Mouse (Mus musculus): ENCODE data around the gene Tpgs1. TPM values are rescaled to one million over a fixed set of nuclear protein-coding genes. Genes with fewer than 3 reads are reported as not detected.

Tpgs1 gene
- polyA plus RNA-seq, 1 experiment = 11.3 TPM

DNA sequence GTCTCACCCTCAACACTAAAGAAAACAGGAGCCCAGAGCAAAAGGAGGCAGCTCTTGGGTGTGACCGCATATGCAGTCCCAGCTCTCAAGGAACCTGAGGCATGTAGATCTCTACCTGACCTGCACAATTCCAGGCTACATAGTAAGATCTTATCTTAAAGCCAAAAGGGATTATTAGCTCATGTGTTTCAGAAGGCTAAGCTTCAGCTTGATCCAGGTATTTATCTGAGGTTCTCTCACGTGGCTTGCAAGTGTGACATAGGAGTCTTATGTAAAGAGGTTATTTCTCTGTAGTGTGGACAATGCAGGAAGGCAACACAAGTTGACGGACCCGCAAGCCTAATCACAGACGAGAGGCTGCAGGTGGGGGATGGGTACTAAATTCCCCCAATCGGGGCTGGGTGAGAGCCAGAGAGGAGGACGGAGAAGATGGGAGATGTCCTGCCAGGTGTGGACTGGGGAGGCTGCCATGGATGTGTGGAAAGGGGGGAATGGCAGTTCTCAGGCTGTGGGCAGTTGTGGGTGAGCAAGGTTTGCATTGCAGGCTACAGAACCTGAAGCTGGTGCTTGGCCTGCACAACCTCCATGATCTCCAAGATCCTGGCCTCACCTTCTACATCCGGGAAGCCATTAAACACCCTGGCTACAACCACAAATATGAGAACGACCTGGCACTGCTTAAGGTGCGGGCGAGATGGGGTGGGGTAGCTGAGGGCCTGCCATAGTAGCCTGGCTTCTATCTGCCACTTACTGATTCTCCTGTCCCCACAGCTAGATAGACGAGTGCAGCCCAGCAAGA is 24.6 kb downstream of the Tpgs1 start:
- Histone ChIP-seq H3K27me3 (ENCODE audit: control insufficient read depth, insufficient read depth, low read length, poor library complexity, severe bottlenecking) (no peaks in the 10 kb centered on the region), H3K36me3 (ENCODE audit: control insufficient read depth, insufficient read depth, low read length, poor library complexity, severe bottlenecking) (no peaks in the 10 kb centered on the region; the same call in 1 of the 2 replicates), H3K4me1 (ENCODE audit: control insufficient read depth, insufficient read depth, low read length) (peaks cover 2% of the 10 kb centered on the region), H3K4me3 (ENCODE audit: low read depth, low read length) (no peak overlapping the region), H3K9ac (ENCODE audit: low read depth, poor library complexity, severe bottlenecking) (no peak overlapping the region), H3K27ac (ENCODE audit: insufficient read depth, low read length) (no peak overlapping the region), H3K9me3 (replicated peaks; ENCODE audit: control insufficient read depth, insufficient read depth, low read length, poor library complexity, severe bottlenecking) (no peaks in the 10 kb centered on the region)
- TF ChIP-seq EP300 (IDR thresholded peaks at IDR 0.05; ENCODE audit: insufficient read depth, low read depth, low read length) (no peak), CTCF (IDR thresholded peaks at IDR 0.05; ENCODE audit: low read depth, low read length) (no peak), POLR2A (IDR thresholded peaks at IDR 0.05; ENCODE audit: insufficient read depth, low read length) (no peak)

GRCm38 (mm10) chr10:79694379-79694655 is 25.1 kb downstream of the Tpgs1 start:
- no peaks in the 10 kb centered on the region for H3K9me3 ChIP-seq (replicated peaks; ENCODE audit: control insufficient read depth, insufficient read depth, low read length, poor library complexity, severe bottlenecking)
- H3K4me1 ChIP-seq (ENCODE audit: control insufficient read depth, insufficient read depth, low read length) = peaks cover 2% of the 10 kb centered on the region
- H3K9ac ChIP-seq (ENCODE audit: low read depth, poor library complexity, severe bottlenecking) = no peak overlapping the region
- no peak overlapping the region for H3K4me3 ChIP-seq (ENCODE audit: low read depth, low read length)
- H3K36me3 ChIP-seq (ENCODE audit: control insufficient read depth, insufficient read depth, low read length, poor library complexity, severe bottlenecking) = no peaks in the 10 kb centered on the region
- TF ChIP-seq CTCF (IDR thresholded peaks at IDR 0.05; ENCODE audit: low read depth, low read length) (no peak), EP300 (IDR thresholded peaks at IDR 0.05; ENCODE audit: insufficient read depth, low read depth, low read length) (no peak), POLR2A (IDR thresholded peaks at IDR 0.05; ENCODE audit: insufficient read depth, low read length) (no peak)
- no peaks in the 10 kb centered on the region for H3K27me3 ChIP-seq (ENCODE audit: control insufficient read depth, insufficient read depth, low read length, poor library complexity, severe bottlenecking)
- H3K27ac ChIP-seq (ENCODE audit: insufficient read depth, low read length) = no peak overlapping the region

DNA sequence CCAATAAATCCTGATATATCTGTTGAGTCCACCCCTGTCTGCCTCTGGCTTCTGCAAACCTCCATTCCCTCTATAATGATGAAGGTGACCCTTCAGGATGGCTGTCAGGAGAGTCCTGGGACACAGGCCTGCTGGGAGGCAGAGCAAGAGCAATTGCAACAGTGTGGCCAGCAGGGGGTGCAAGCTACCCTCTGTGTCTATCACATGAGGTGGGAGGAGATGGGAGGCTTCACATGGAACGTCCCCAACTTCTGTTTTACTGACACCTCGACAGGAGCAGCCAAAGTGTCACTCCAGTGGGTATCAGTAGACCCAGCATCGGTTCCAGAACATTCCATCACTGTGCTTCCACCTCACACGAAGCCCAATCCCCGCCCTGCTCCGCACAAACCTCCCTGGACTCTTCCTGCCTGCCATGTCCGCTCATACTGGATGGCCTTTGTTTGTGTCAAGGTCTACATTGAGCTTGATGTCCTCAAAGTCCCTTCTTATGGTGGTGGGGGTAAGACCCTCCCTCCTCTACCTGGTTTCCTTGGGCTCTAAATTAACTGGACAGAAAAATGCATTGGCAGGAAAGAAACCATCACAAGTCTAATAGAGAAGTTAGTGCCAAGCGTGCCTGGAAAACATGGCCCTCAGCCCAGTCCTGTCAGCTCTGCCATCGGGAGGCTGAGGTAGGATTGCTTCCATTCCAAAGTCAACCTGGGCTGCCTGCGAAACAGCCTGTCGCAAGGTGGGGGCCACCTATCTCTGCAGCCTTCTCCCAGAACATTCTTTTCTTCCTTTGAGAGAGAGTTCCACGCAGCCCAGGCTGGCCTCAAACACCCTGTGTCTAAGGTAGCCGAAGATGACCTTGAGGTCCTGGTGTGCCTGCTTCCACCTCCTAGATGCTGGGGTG is 26.3 kb downstream of the Tpgs1 start:
- H3K9me3 ChIP-seq (replicated peaks; ENCODE audit: control insufficient read depth, insufficient read depth, low read length, poor library complexity, severe bottlenecking) = no peaks in the 10 kb centered on the region
- TF ChIP-seq POLR2A (IDR thresholded peaks at IDR 0.05; ENCODE audit: insufficient read depth, low read length) (no peak), CTCF (IDR thresholded peaks at IDR 0.05; ENCODE audit: low read depth, low read length) (peak; percentile 94)
- no peaks in the 10 kb centered on the region for H3K27me3 ChIP-seq (ENCODE audit: control insufficient read depth, insufficient read depth, low read length, poor library complexity, severe bottlenecking)
- H3K4me1 ChIP-seq (ENCODE audit: control insufficient read depth, insufficient read depth, low read length) = peaks cover 2% of the 10 kb centered on the region
- no peaks in the 10 kb centered on the region for H3K36me3 ChIP-seq (ENCODE audit: control insufficient read depth, insufficient read depth, low read length, poor library complexity, severe bottlenecking)
- H3K27ac ChIP-seq (ENCODE audit: insufficient read depth, low read length) = no peak overlapping the region
- H3K4me3 ChIP-seq (ENCODE audit: low read depth, low read length) = no peak overlapping the region
- H3K9ac ChIP-seq (ENCODE audit: low read depth, poor library complexity, severe bottlenecking) = no peak overlapping the region

DNA sequence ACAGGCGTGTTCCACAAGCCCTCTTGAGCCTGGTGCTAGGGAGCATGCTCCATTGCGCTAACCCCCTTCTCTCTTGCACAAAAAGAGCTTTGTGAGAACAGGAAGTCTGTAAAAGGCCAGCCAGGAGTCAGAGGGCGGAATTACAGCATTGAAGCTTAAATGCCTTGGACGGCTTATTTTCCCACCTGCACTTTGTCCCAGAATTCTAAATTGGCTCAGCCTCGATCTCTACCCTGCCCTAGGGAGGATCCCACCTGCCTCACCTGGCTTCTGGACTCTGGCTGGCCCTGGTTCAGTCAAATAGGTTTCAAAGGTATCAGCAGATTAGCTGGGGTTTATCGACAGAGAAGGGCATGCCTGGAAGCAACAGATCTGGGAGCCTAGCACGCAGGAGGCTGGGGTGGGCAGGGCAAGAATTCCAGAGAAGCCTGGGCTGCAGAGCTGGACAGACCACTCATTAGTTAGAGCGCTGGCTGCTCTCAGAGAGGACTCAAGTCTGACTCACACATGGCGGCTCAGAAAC is 27.0 kb downstream of the Tpgs1 start:
- no peak for TF ChIP-seq CTCF (IDR thresholded peaks at IDR 0.05; ENCODE audit: low read depth, low read length)
- no peak for TF ChIP-seq POLR2A (IDR thresholded peaks at IDR 0.05; ENCODE audit: insufficient read depth, low read length)
- no peak for TF ChIP-seq EP300 (IDR thresholded peaks at IDR 0.05; ENCODE audit: insufficient read depth, low read depth, low read length)
- H3K9ac ChIP-seq (ENCODE audit: low read depth, poor library complexity, severe bottlenecking) = no peak overlapping the region
- H3K4me3 ChIP-seq (ENCODE audit: low read depth, low read length) = no peak overlapping the region
- H3K9me3 ChIP-seq (replicated peaks; ENCODE audit: control insufficient read depth, insufficient read depth, low read length, poor library complexity, severe bottlenecking) = no peaks in the 10 kb centered on the region
- no peaks in the 10 kb centered on the region for H3K36me3 ChIP-seq (ENCODE audit: control insufficient read depth, insufficient read depth, low read length, poor library complexity, severe bottlenecking)
- H3K27me3 ChIP-seq (ENCODE audit: control insufficient read depth, insufficient read depth, low read length, poor library complexity, severe bottlenecking) = no peaks in the 10 kb centered on the region
- H3K4me1 ChIP-seq (ENCODE audit: control insufficient read depth, insufficient read depth, low read length) = peaks cover 2% of the 10 kb centered on the region
- H3K27ac ChIP-seq (ENCODE audit: insufficient read depth, low read length) = no peak overlapping the region

GRCm38 (mm10) chr10:79697916-79698315 is 28.7 kb downstream of the Tpgs1 start:
- H3K27ac ChIP-seq (ENCODE audit: insufficient read depth, low read length) = no peak overlapping the region
- no peak overlapping the region for H3K9ac ChIP-seq (ENCODE audit: low read depth, poor library complexity, severe bottlenecking)
- no peaks in the 10 kb centered on the region for H3K36me3 ChIP-seq (ENCODE audit: control insufficient read depth, insufficient read depth, low read length, poor library complexity, severe bottlenecking)

More at GRCm38 (mm10) chr10:79697916-79698315, 28.7 kb downstream of the Tpgs1 start:
- no peaks in the 10 kb centered on the region for H3K27me3 ChIP-seq (ENCODE audit: control insufficient read depth, insufficient read depth, low read length, poor library complexity, severe bottlenecking)
- H3K4me1 ChIP-seq (ENCODE audit: control insufficient read depth, insufficient read depth, low read length) = peaks cover 2% of the 10 kb centered on the region
- no peak overlapping the region for H3K4me3 ChIP-seq (ENCODE audit: low read depth, low read length)
- H3K9me3 ChIP-seq (replicated peaks; ENCODE audit: control insufficient read depth, insufficient read depth, low read length, poor library complexity, severe bottlenecking) = no peaks in the 10 kb centered on the region
- TF ChIP-seq CTCF (IDR thresholded peaks at IDR 0.05; ENCODE audit: low read depth, low read length) = no peak
- TF ChIP-seq POLR2A (IDR thresholded peaks at IDR 0.05; ENCODE audit: insufficient read depth, low read length) = no peak
- no peak for TF ChIP-seq EP300 (IDR thresholded peaks at IDR 0.05; ENCODE audit: insufficient read depth, low read depth, low read length)

Data from ES-Bruce4 (cell line).